Mouse (Mus musculus) limb, embryonic 12.5 days (tissue): ENCODE data around the gene Otop1. TPM values are rescaled to one million over a fixed set of nuclear protein-coding genes. Genes with fewer than 3 reads are reported as not detected.

Experiments
- ATAC-seq: fragments of 200-750 bp; cut with Nextera tagmentation; 2 replicates; pipeline ENCODE4 v1.8.0; 2017; ENCODE audit warnings: low read depth, moderate TSS enrichment; ENCODE audit not compliant: insufficient number of reproducible peaks, insufficient read depth, low FRiP score, low TSS enrichment
- H3K27ac ChIP-seq: fragments of 300-500 bp; sonication (generic); 2 replicates; pipeline ENCODE4 v1.5.1; 2016; ENCODE audit warnings: mild to moderate bottlenecking, moderate library complexity
- H3K27me3 ChIP-seq: fragments of 300-500 bp; sonication (generic); 2 replicates; pipeline ENCODE4 v1.6.1; 2016; ENCODE audit warnings: mild to moderate bottlenecking, moderate library complexity
- H3K36me3 ChIP-seq: fragments of 300-500 bp; sonication (generic); 2 replicates; pipeline ENCODE4 v1.6.1; 2016; ENCODE audit warnings: mild to moderate bottlenecking, moderate library complexity
- H3K4me1 ChIP-seq: fragments of 300-500 bp; sonication (generic); replicated peaks from 2 replicates; pipeline ENCODE4 v1.6.1; 2016
- H3K4me2 ChIP-seq: fragments of 300-500 bp; sonication (generic); 2 replicates; pipeline ENCODE4 v1.6.1; 2016; ENCODE audit warnings: mild to moderate bottlenecking, moderate library complexity
- H3K4me3 ChIP-seq: fragments of 300-500 bp; sonication (generic); replicated peaks from 2 replicates; pipeline ENCODE4 v1.5.1; 2016; ENCODE audit warnings: mild to moderate bottlenecking
- H3K9ac ChIP-seq: fragments of 300-500 bp; sonication (generic); replicated peaks from 2 replicates; pipeline ENCODE4 v1.6.1; 2016; ENCODE audit warnings: mild to moderate bottlenecking, moderate library complexity
- H3K9me3 ChIP-seq: fragments of 300-500 bp; sonication (generic); 2 replicates; pipeline ENCODE4 v1.6.1; 2016; ENCODE audit warnings: mild to moderate bottlenecking, moderate library complexity
- WGBS: fragments of 180-500 bp; shearing (Covaris S2); methylation state at CpG from one replicate; pipeline ENCODE4 v1.1.7; 2016; 5-methylcytosine and 5-hydroxymethylcytosine counted together
- polyA plus RNA-seq: library from polyadenylated mRNA; unstranded; fragments of >200 nt; fragmentation: Nextera tagmentation; extraction: Ambion mirVana; gene quantifications from 2 replicates; pipeline ENCODE4 v1.2.1, GENCODE M21; 2016

Otop1 gene
- polyA plus RNA-seq, 1 experiment from 2014 or later, result 0.13 TPM

- no peaks in the 10 kb centered on the region for H3K9me3 ChIP-seq
- H3K4me2 ChIP-seq, result no peak overlapping the region
- H3K27ac ChIP-seq, result no peak overlapping the region
- H3K9ac ChIP-seq, result no peak overlapping the region
- H3K4me3 ChIP-seq, result no peak overlapping the region
- no peaks in the 10 kb centered on the region for H3K27me3 ChIP-seq
- ATAC-seq, result no peak
- 33% methylated on average over 10 of the region's 10 CpGs for WGBS
- H3K36me3 ChIP-seq, result no peaks in the 10 kb centered on the region
- 0 out of 2 replicates have a peak, but pooled peaks cover 2% of the 10 kb centered on the region for H3K4me1 ChIP-seq
Measured at GRCm38 (mm10) chr5:38346646-38347432, 71.1 kb downstream of the Otop1 start.

GRCm38 (mm10) chr5:38350351-38350929 is 74.7 kb downstream of the Otop1 start:
- Histone ChIP-seq H3K4me3 (no peak overlapping the region), H3K4me2 (no peak overlapping the region), H3K36me3 (no peaks in the 10 kb centered on the region), H3K9ac (no peak overlapping the region), H3K27ac (no peak overlapping the region), H3K4me1 (0 out of 2 replicates have a peak, but pooled peaks cover 2% of the 10 kb centered on the region), H3K27me3 (0 out of 2 replicates have a peak, but pooled peaks cover 3% of the 10 kb centered on the region), H3K9me3 (no peaks in the 10 kb centered on the region)
- no peak for ATAC-seq
- 57% methylated on average over 5 of the region's 5 CpGs for WGBS

Other genes starting within 250 kb of the Otop1 start
- gene Stx18, start 237.2 kb upstream of the Otop1 start, polyA plus RNA-seq, result 62.1 and 65.3 TPM in 2 replicates
- gene Nsg1, start 116.1 kb upstream of the Otop1 start, polyA plus RNA-seq, result 134 and 142 TPM in 2 replicates
- gene Zbtb49, start 55.5 kb upstream of the Otop1 start, polyA plus RNA-seq, result 18.4 and 22.6 TPM in 2 replicates
- gene Lyar, start 55.5 kb upstream of the Otop1 start, polyA plus RNA-seq, result 130 and 151 TPM in 2 replicates
- 72.4 and 75.2 TPM in 2 replicates for gene Tmem128, start 15.8 kb upstream of the Otop1 start, polyA plus RNA-seq
- not detected in 2 replicates for gene Drd5, start 43.4 kb downstream of the Otop1 start, polyA plus RNA-seq
- gene Slc2a9, start 227.2 kb downstream of the Otop1 start, polyA plus RNA-seq, result 0.36 and 0.69 TPM in 2 replicates